32 mouse cellular contexts compared by ENCODE assay signal in the genomic region with DNA sequence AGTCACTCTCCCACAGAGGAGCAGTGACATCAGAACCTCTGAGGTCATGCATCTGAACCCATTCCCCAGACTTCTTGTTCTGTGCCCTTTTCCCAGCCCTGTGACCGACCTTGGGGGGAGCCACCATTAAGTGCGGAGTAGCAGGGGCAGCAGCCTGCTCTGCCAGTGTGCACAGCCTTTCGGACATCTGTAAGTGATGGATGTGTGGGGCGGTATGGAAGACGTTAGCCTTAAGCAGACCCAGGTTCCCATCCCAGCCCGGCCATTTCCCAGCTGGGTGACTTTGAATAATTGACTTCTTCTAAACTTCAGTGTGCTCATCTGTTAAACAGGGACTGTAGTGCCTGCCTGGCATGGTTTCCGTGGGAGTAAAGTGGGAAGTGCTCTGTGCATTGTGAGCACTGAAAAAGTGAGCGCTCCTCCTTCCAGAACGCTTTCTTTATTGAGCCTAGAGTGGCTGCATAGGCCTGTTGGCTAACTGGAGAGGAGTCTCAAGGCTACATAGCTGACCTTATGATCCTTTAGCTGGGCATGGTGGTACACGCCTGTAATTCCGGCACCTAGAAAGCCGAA. TPM values are rescaled to one million over a fixed set of nuclear protein-coding genes. Genes with fewer than 3 reads are reported as not detected.
DNase-seq lines count a peak whose midpoint lies in the region; ATAC-seq lines count a peak whose summit lies in the region.
"Had no signal": no experiment of that assay in that cellular context is flagged by ENCODE, and none has a peak within 500 bp of the region (broad histone marks: within the 10 kb centered on the region; RNA-seq: fewer than 3 reads in every experiment).

No protein-coding gene starts in this region.

- peak; percentile 61 for DNase-seq in heart, embryonic 10.5 days (ENCODE audit: low spot score)
- DNase-seq in heart, postnatal 25 days (ENCODE audit: low spot score): no peak
- peak; percentile 43 to 51 for DNase-seq in right cerebral cortex, adult 2 months (ENCODE audit: low spot score in 2 of 2)
- no peak for DNase-seq in right cerebral cortex, postnatal 4 days
- DNase-seq in forelimb bud, embryonic 11.5 days (ENCODE audit: low read depth, low spot score): peak; percentile 20
- DNase-seq in adrenal gland, postnatal 14 days: no peak
- DNase-seq in spleen, adult 12 weeks (ENCODE audit: low spot score): no peak
- DNase-seq in forebrain, embryonic 14.5 days (ENCODE audit: low spot score): no peak
- DNase-seq: adrenal gland, postnatal 36 days; cerebellum, adult 11 months; cerebellum, postnatal 14 days; gastrocnemius, postnatal 25 days; heart, adult 18-20 months; heart, postnatal 14 days; kidney, adult 18-20 months; layer of hippocampus, adult 9-11 months; lung, adult 18-20 months; lung, postnatal 10 days; retina, postnatal 1 day; spleen, adult 18-20 months; thymus, postnatal 14 days had no signal

- no peak overlapping the region for H3K27ac ChIP-seq in heart, embryonic 10.5 days
- H3K27ac ChIP-seq in forebrain, embryonic 14.5 days (ENCODE audit: low read depth, low read length): no peak overlapping the region
- H3K27ac ChIP-seq: heart, embryonic 13.5 days; hindbrain, embryonic 14.5 days; kidney, postnatal 0 days; limb, embryonic 13.5 days; liver, embryonic 12.5 days; neural tube, embryonic 12.5 days had no signal

- 0 out of 2 replicates have a peak, but pooled peaks cover 6% of the 10 kb centered on the region for H3K4me1 ChIP-seq in heart, embryonic 10.5 days
- H3K4me1 ChIP-seq in forebrain, embryonic 14.5 days (ENCODE audit: control insufficient read depth, insufficient read depth, low read length): no peaks in the 10 kb centered on the region
- H3K4me1 ChIP-seq: liver, embryonic 12.5 days; neural tube, embryonic 12.5 days had no signal

- intact Hi-C loops in heart, postnatal 25 days (cut with DNase I): no loop called here

- ATAC-seq in forebrain, embryonic 14.5 days: no peak
- ATAC-seq: CD4-positive, CD25-positive, alpha-beta regulatory T cell, adult 4 months; inflammation-experienced regulatory T-cells, adult 6 months; liver, embryonic 12.5 days had no signal

- WGBS in heart, embryonic 10.5 days: 75% methylated on average over 12 of the region's 12 CpGs
- WGBS in forebrain, embryonic 14.5 days: 80% methylated on average over 12 of the region's 12 CpGs

- H3K27me3 ChIP-seq in heart, embryonic 10.5 days (ENCODE audit: insufficient read depth, poor library complexity, severe bottlenecking): peaks cover 11% of the 10 kb centered on the region; the same call in 1 of the 2 replicates
- no peaks in the 10 kb centered on the region for H3K27me3 ChIP-seq in forebrain, embryonic 14.5 days (replicated peaks; ENCODE audit: control insufficient read depth, insufficient read depth, low read length)
- H3K27me3 ChIP-seq: limb, embryonic 13.5 days; liver, embryonic 12.5 days; neural tube, embryonic 12.5 days had no signal

- 0 out of 2 replicates have a peak, but pooled peaks cover 4% of the 10 kb centered on the region for H3K36me3 ChIP-seq in heart, embryonic 10.5 days
- H3K36me3 ChIP-seq in forebrain, embryonic 14.5 days (ENCODE audit: control insufficient read depth, insufficient read depth, low read length): no peaks in the 10 kb centered on the region
- H3K36me3 ChIP-seq: heart, embryonic 13.5 days; limb, embryonic 13.5 days; liver, embryonic 12.5 days; neural tube, embryonic 12.5 days had no signal

- no peaks in the 10 kb centered on the region for H3K9me3 ChIP-seq in heart, embryonic 10.5 days
- H3K9me3 ChIP-seq in forebrain, embryonic 14.5 days (replicated peaks; ENCODE audit: control insufficient read depth, low read length): no peaks in the 10 kb centered on the region
- H3K9me3 ChIP-seq: heart, embryonic 13.5 days; limb, embryonic 13.5 days; liver, embryonic 12.5 days; neural tube, embryonic 12.5 days had no signal

- no peak overlapping the region for H3K9ac ChIP-seq in forebrain, embryonic 14.5 days (ENCODE audit: low read length)
- H3K9ac ChIP-seq: heart, embryonic 13.5 days; hindbrain, embryonic 14.5 days; limb, embryonic 13.5 days; liver, embryonic 12.5 days; neural tube, embryonic 12.5 days had no signal

- no peak overlapping the region for H3K4me3 ChIP-seq in heart, embryonic 10.5 days
- H3K4me3 ChIP-seq in forebrain, embryonic 14.5 days (ENCODE audit: low read depth, low read length): no peak overlapping the region
- H3K4me3 ChIP-seq: heart, embryonic 13.5 days; limb, embryonic 13.5 days; liver, embryonic 12.5 days; neural tube, embryonic 12.5 days had no signal

- no peak overlapping the region for H3K4me2 ChIP-seq in forebrain, embryonic 14.5 days (ENCODE audit: low read length)
- H3K4me2 ChIP-seq: heart, embryonic 13.5 days; hindbrain, embryonic 14.5 days; limb, embryonic 13.5 days; liver, embryonic 12.5 days; midbrain, embryonic 11.5 days; neural tube, embryonic 12.5 days had no signal

RNA-seq across cellular contexts. Expression of a gene that starts 14.3 kb away (rescaled TPM):
- 10.2 and 12.1 TPM in 2 replicates for polyA plus RNA-seq in heart, embryonic 10.5 days (2016; fragmentation: Nextera tagmentation; extraction: Ambion mirVana)
- 1 to 10 TPM; 1.0 to 1.6 TPM for total RNA-seq in heart, postnatal 25 days (2021)
- total RNA-seq in adrenal gland, postnatal 14 days (2021): 7.2 and 7.5 TPM in 2 replicates
- 2.5 and 3.1 TPM in 2 replicates for polyA plus RNA-seq in forebrain, embryonic 14.5 days (2014; fragmentation: Nextera tagmentation; extraction: Ambion mirVana)
- total RNA-seq: monocyte, adult 5-6 weeks had no signal

RNA-seq across cellular contexts. Expression of a gene that starts 41.2 kb away (rescaled TPM):
- polyA plus RNA-seq in heart, embryonic 10.5 days (2016; fragmentation: Nextera tagmentation; extraction: Ambion mirVana): 0.36 and 0.47 TPM in 2 replicates
- total RNA-seq in heart, postnatal 25 days (2021): under 1 TPM in 1 of 2 experiments, not detected in 1; 0.42 TPM
- total RNA-seq in adrenal gland, postnatal 14 days (2021): 0.64 and 0.93 TPM in 2 replicates
- 0.24 and 0.30 TPM in 2 replicates for polyA plus RNA-seq in forebrain, embryonic 14.5 days (2014; fragmentation: Nextera tagmentation; extraction: Ambion mirVana)
- total RNA-seq: adrenal gland, postnatal 36 days; gastrocnemius, postnatal 25 days; heart, adult 18-20 months; heart, postnatal 14 days; left cerebral cortex, adult 8-10 months; monocyte, adult 5-6 weeks had no signal
- polyA plus RNA-seq: inflammation-experienced regulatory T-cells, adult 6 months had no signal

RNA-seq across cellular contexts. Expression of a gene that starts 42.5 kb away (rescaled TPM):
- 71.2 and 86.8 TPM in 2 replicates for polyA plus RNA-seq in heart, embryonic 10.5 days (2016; fragmentation: Nextera tagmentation; extraction: Ambion mirVana)
- total RNA-seq in heart, postnatal 25 days (2021): 10 to 100 TPM; 40.4 to 43.4 TPM
- total RNA-seq in adrenal gland, postnatal 14 days (2021): 78.3 and 92.0 TPM in 2 replicates
- 142 and 193 TPM in 2 replicates for polyA plus RNA-seq in forebrain, embryonic 14.5 days (2014; fragmentation: Nextera tagmentation; extraction: Ambion mirVana)

Comparison
In these comparisons a context has a peak if more than half of its experiments do, and no peak if none do; other contexts are left out.
1. DNase-seq: peak in heart, embryonic 10.5 days (single experiment), right cerebral cortex, adult 2 months (2 of 2) and forelimb bud, embryonic 11.5 days (single experiment); none in heart, postnatal 25 days (single experiment), right cerebral cortex, postnatal 4 days (single experiment), adrenal gland, postnatal 14 days (single experiment), spleen, adult 12 weeks (single experiment) and forebrain, embryonic 14.5 days (single experiment).